Mouse (Mus musculus) hindbrain, embryonic 13.5 days (tissue): Measurements from ENCODE around the gene Asap2. TPM values are rescaled to one million over a fixed set of nuclear protein-coding genes. Genes with fewer than 3 reads are reported as not detected.

ENCODE experiments used
- ATAC-seq: fragments of 200-750 bp; cut with Nextera tagmentation; 2 replicates; pipeline ENCODE4 v1.8.0; 2017; ENCODE audit warnings: moderate TSS enrichment; ENCODE audit not compliant: low FRiP score
- H3K27ac ChIP-seq: fragments of 300-500 bp; sonication (generic); 2 replicates; pipeline ENCODE4 v1.5.1; 2015; ENCODE audit warnings: inconsistent platforms, mild to moderate bottlenecking, moderate library complexity
- H3K27me3 ChIP-seq: fragments of 300-500 bp; sonication (generic); 2 replicates; pipeline ENCODE4 v1.6.1; 2015; ENCODE audit warnings: mild to moderate bottlenecking, inconsistent platforms
- H3K36me3 ChIP-seq: fragments of 300-500 bp; sonication (generic); 2 replicates; pipeline ENCODE4 v1.6.1; 2015; ENCODE audit warnings: mild to moderate bottlenecking, inconsistent platforms
- H3K4me1 ChIP-seq: fragments of 300-500 bp; sonication (generic); replicated peaks from 2 replicates; pipeline ENCODE4 v1.6.1; 2015; ENCODE audit warnings: inconsistent platforms
- H3K4me2 ChIP-seq: fragments of 300-500 bp; sonication (generic); 2 replicates; pipeline ENCODE4 v1.6.1; 2015; ENCODE audit warnings: inconsistent platforms, mild to moderate bottlenecking, moderate library complexity
- H3K4me3 ChIP-seq: fragments of 300-500 bp; sonication (generic); 2 replicates; pipeline ENCODE4 v1.5.1; 2015; ENCODE audit warnings: mild to moderate bottlenecking, inconsistent platforms
- H3K9ac ChIP-seq: fragments of 300-500 bp; sonication (generic); 2 replicates; pipeline ENCODE4 v1.6.1; 2015; ENCODE audit warnings: mild to moderate bottlenecking, inconsistent platforms
- H3K9me3 ChIP-seq: fragments of 300-500 bp; sonication (generic); 2 replicates; pipeline ENCODE4 v1.6.1; 2016; ENCODE audit warnings: inconsistent platforms
- WGBS: fragments of 180-500 bp; shearing (Covaris S2); methylation state at CpG from one replicate; pipeline ENCODE4 v1.1.7; 2015; 5-methylcytosine and 5-hydroxymethylcytosine counted together
- polyA plus RNA-seq: library from polyadenylated mRNA; unstranded; fragments of >200 nt; fragmentation: Nextera tagmentation; extraction: Ambion mirVana; gene quantifications from 2 replicates; pipeline ENCODE4 v1.2.1, GENCODE M21; 2015

The Asap2 gene
- polyA plus RNA-seq, 1 experiment from 2014 or later: 13.3 TPM

- H3K9ac ChIP-seq: no peak overlapping the region
- peaks cover 3% of the 10 kb centered on the region for H3K36me3 ChIP-seq
- H3K27me3 ChIP-seq: no peaks in the 10 kb centered on the region
- no peak overlapping the region for H3K4me3 ChIP-seq
- H3K9me3 ChIP-seq: no peaks in the 10 kb centered on the region
- peak overlapping the region; percentile 40; the same call in 1 of the 2 replicates for H3K27ac ChIP-seq
- 0 out of 2 replicates have a peak, but pooled peaks have one; percentile 38 for ATAC-seq
- H3K4me2 ChIP-seq: no peak overlapping the region
- peaks cover 10% of the 10 kb centered on the region for H3K4me1 ChIP-seq
These were observed 187.0 kb downstream of the Asap2 start for GRCm38 (mm10) chr12:21177123-21177698.

DNA sequence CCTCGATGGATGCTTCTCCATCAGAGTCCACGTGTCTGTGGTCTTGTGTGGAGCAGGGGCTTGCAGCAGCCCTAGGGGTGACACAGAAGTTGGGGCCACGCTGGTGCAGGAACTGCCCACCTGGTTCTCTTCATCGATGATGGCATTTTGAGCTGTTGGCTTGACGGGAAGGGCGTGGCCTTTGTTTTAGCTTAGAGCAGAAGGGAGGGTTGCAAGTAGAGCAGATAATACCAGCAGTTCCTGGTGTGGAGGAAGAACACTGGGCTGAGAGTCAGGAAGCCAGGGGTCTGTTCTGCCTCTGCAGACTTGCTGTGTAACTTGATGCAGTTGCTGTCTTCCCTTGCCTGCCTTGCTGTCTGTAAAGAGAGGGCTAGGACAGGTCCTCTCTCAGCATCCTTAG is 189.8 kb downstream of the Asap2 start:
- Histone ChIP-seq H3K4me2 (no peak overlapping the region), H3K4me1 (peaks cover 10% of the 10 kb centered on the region), H3K27me3 (no peaks in the 10 kb centered on the region), H3K4me3 (no peak overlapping the region), H3K27ac (no peak overlapping the region), H3K9me3 (no peaks in the 10 kb centered on the region), H3K9ac (no peak overlapping the region), H3K36me3 (peaks cover 3% of the 10 kb centered on the region)
- no peak for ATAC-seq
- WGBS: 93% methylated on average over 6 of the region's 6 CpGs

- no peak for ATAC-seq
- Histone ChIP-seq H3K9me3 (no peaks in the 10 kb centered on the region), H3K9ac (no peak overlapping the region), H3K36me3 (peaks cover 3% of the 10 kb centered on the region), H3K4me2 (no peak overlapping the region), H3K4me3 (no peak overlapping the region), H3K4me1 (0 out of 2 replicates have a peak, but pooled peaks cover under 1% of the 10 kb centered on the region), H3K27me3 (no peaks in the 10 kb centered on the region), H3K27ac (no peak overlapping the region)
- 85% methylated on average over 4 of the region's 4 CpGs for WGBS
These were observed 192.5 kb downstream of the Asap2 start for GRCm38 (mm10) chr12:21182786-21183185.

DNA sequence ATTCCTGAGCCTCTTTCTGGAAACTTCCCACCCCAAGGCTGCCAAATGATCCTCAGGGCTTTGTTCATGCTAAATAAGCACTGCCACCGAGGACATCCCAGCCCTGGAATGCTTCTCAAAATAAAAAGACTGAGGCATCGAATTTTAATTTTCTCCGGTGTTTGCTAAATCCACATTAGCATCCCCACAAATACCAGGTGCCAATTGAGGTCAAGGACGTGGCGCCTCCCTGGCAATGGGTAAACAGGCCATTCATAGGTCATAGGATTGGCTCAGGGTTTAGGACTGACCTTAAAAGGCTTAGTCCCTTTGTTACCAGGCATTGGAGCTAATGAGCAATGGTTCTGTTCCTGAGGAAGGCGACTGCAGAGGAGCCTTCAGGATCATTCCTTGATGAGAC is 193.1 kb downstream of the Asap2 start:
- H3K4me2 ChIP-seq: no peak overlapping the region
- 71% methylated on average over 6 of the region's 6 CpGs for WGBS
- peaks cover 2% of the 10 kb centered on the region for H3K36me3 ChIP-seq
- no peak overlapping the region for H3K4me3 ChIP-seq
- no peak overlapping the region for H3K9ac ChIP-seq
- H3K27ac ChIP-seq: no peak overlapping the region
- no peaks in the 10 kb centered on the region for H3K9me3 ChIP-seq
- H3K4me1 ChIP-seq: no peaks in the 10 kb centered on the region
- no peak for ATAC-seq
- H3K27me3 ChIP-seq: no peaks in the 10 kb centered on the region

DNA sequence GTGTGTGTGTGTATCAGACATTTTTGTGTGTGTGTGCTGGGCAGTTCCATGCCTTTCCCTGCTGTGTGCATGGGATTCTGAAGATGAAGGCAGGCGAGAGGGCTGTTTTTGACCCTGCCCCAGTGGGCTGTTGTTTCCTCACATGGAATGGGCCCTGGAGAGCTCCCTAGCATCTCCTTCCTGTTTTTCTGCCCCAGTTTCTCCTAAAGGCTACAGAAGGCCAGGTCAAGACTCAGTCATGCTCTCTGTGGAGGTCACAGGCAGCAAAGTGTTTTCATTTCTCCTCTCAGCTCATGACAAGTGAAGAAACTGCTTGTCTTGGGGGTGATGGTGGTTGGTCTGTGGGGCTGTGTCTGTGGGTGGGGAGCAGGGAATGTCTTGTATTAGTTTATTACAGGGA is 195.9 kb downstream of the Asap2 start:
- no peak for ATAC-seq

GRCm38 (mm10) chr12:21188880-21189279 is 198.6 kb downstream of the Asap2 start:
- no peak for ATAC-seq
- Histone ChIP-seq H3K9me3 (no peaks in the 10 kb centered on the region), H3K9ac (no peak overlapping the region), H3K4me2 (no peak overlapping the region), H3K4me1 (no peaks in the 10 kb centered on the region), H3K4me3 (no peak overlapping the region), H3K36me3 (peaks cover 14% of the 10 kb centered on the region), H3K27ac (no peak overlapping the region), H3K27me3 (no peaks in the 10 kb centered on the region)
- 70% methylated on average over 4 of the region's 4 CpGs for WGBS

More for the DNA sequence above, 195.9 kb downstream of the Asap2 start:
- WGBS: 67% methylated on average over 1 of the region's 1 CpGs
- no peaks in the 10 kb centered on the region for H3K4me1 ChIP-seq
- H3K27ac ChIP-seq: 0 out of 2 replicates have a peak overlapping the region, but pooled peaks have one; percentile 8
- no peak overlapping the region for H3K9ac ChIP-seq
- no peaks in the 10 kb centered on the region for H3K27me3 ChIP-seq
- H3K4me2 ChIP-seq: no peak overlapping the region
- H3K36me3 ChIP-seq: peaks cover 14% of the 10 kb centered on the region
- no peaks in the 10 kb centered on the region for H3K9me3 ChIP-seq
- H3K4me3 ChIP-seq: no peak overlapping the region

- H3K27ac ChIP-seq: no peak overlapping the region
- H3K4me2 ChIP-seq: no peak overlapping the region
- H3K9ac ChIP-seq: no peak overlapping the region
- no peak overlapping the region for H3K4me3 ChIP-seq
- H3K4me1 ChIP-seq: no peaks in the 10 kb centered on the region
- H3K9me3 ChIP-seq: no peaks in the 10 kb centered on the region
- peaks cover 14% of the 10 kb centered on the region for H3K36me3 ChIP-seq
- no peaks in the 10 kb centered on the region for H3K27me3 ChIP-seq
- 93% methylated on average over 2 of the region's 2 CpGs for WGBS
- ATAC-seq: no peak
These were observed 201.3 kb downstream of the Asap2 start for GRCm38 (mm10) chr12:21191546-21191945.

DNA sequence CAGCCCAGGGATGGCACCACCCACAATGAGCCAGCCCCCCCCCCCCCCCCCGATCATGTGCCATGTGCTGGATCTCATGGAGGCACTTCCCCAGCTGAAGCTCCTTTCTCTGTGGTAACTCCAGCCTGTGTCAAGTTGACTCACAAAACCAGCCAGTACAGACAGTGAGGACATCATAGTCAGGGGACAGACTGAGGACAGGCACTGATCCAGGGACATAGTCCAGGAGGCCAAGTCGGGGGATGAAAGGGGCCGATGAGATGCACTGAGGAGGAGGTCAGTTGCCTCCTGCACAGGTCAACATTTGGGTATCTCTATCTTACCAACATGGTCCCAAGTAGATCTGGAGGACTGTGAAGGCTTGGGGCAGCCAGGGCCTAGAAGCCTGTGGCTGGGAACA is 205.2 kb downstream of the Asap2 start:
- no peak overlapping the region for H3K4me2 ChIP-seq
- peaks cover 15% of the 10 kb centered on the region for H3K36me3 ChIP-seq
- no peaks in the 10 kb centered on the region for H3K27me3 ChIP-seq
- no peaks in the 10 kb centered on the region for H3K9me3 ChIP-seq
- no peak for ATAC-seq
- H3K4me3 ChIP-seq: no peak overlapping the region
- no peak overlapping the region for H3K9ac ChIP-seq
- 96% methylated on average over 3 of the region's 3 CpGs for WGBS
- H3K4me1 ChIP-seq: peaks cover 7% of the 10 kb centered on the region; the same call in 1 of the 2 replicates
- no peak overlapping the region for H3K27ac ChIP-seq

- H3K4me1 ChIP-seq: peaks cover 7% of the 10 kb centered on the region; the same call in 1 of the 2 replicates
- H3K27me3 ChIP-seq: no peaks in the 10 kb centered on the region
- no peak overlapping the region for H3K4me2 ChIP-seq
- WGBS: 91% methylated on average over 4 of the region's 4 CpGs
- H3K27ac ChIP-seq: no peak overlapping the region
- peaks cover 15% of the 10 kb centered on the region for H3K36me3 ChIP-seq
- no peak overlapping the region for H3K4me3 ChIP-seq
- H3K9ac ChIP-seq: no peak overlapping the region
- no peak for ATAC-seq
- H3K9me3 ChIP-seq: no peaks in the 10 kb centered on the region
These were observed 206.2 kb downstream of the Asap2 start for GRCm38 (mm10) chr12:21196420-21196819.

DNA sequence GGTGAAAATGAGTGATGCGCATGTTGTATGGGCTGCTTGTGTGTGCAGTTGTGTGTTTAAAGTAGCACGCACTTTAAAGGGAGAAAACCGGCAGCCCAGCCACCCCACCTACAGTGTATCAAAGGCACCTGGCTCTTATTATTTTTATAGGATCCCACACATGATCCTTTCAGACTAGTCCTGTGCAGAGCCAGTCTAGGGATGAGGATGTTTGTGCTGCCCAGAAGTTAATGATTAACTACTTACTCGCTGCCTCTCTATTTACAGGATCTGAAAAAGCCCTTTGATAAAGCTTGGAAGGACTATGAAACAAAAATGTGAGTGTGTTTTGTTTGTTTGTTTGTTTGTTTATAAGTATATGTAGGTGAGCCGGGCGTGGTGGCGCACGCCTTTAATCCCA is 210.4 kb downstream of the Asap2 start:
- no peak overlapping the region for H3K4me2 ChIP-seq
- H3K9me3 ChIP-seq: no peaks in the 10 kb centered on the region
- no peak overlapping the region for H3K4me3 ChIP-seq
- peaks cover 27% of the 10 kb centered on the region for H3K36me3 ChIP-seq
- no peak for ATAC-seq
- no peaks in the 10 kb centered on the region for H3K27me3 ChIP-seq
- 97% methylated on average over 8 of the region's 8 CpGs for WGBS
- peaks cover 30% of the 10 kb centered on the region for H3K4me1 ChIP-seq
- no peak overlapping the region for H3K9ac ChIP-seq
- no peak overlapping the region for H3K27ac ChIP-seq

- 89% methylated on average over 10 of the region's 10 CpGs for WGBS
- no peak overlapping the region for H3K4me3 ChIP-seq
- H3K9me3 ChIP-seq: no peaks in the 10 kb centered on the region
- no peak overlapping the region for H3K9ac ChIP-seq
- H3K27me3 ChIP-seq: no peaks in the 10 kb centered on the region
- H3K27ac ChIP-seq: no peak overlapping the region
- ATAC-seq: no peak
- peaks cover 30% of the 10 kb centered on the region for H3K4me1 ChIP-seq
- H3K36me3 ChIP-seq: peaks cover 37% of the 10 kb centered on the region
- no peak overlapping the region for H3K4me2 ChIP-seq
These were observed 211.4 kb downstream of the Asap2 start for GRCm38 (mm10) chr12:21201485-21202269.

- peak overlapping the region; percentile 66 for H3K27ac ChIP-seq
- peaks cover 54% of the 10 kb centered on the region for H3K36me3 ChIP-seq
- H3K9ac ChIP-seq: no peak overlapping the region
These were observed 214.5 kb downstream of the Asap2 start for GRCm38 (mm10) chr12:21204701-21205312.

More at GRCm38 (mm10) chr12:21204701-21205312, 214.5 kb downstream of the Asap2 start:
- Histone ChIP-seq H3K27me3 (no peaks in the 10 kb centered on the region), H3K4me2 (no peak overlapping the region), H3K9me3 (no peaks in the 10 kb centered on the region), H3K4me1 (peaks cover 23% of the 10 kb centered on the region), H3K4me3 (no peak overlapping the region)
- ATAC-seq: peak; percentile 56; the same call in 1 of the 2 replicates
- WGBS: 27% methylated on average over 11 of the region's 11 CpGs
